Mouse (Mus musculus): ENCODE results near the gene Syt1.

GRCm38 (mm10) chr10:108517076-108517475 is 493.7 kb downstream of the Syt1 start:
- no peak for TF ChIP-seq POLR2A (IDR thresholded peaks at IDR 0.05; ENCODE audit: borderline replicate concordance, extremely low read depth, insufficient read depth, insufficient read length, poor library complexity, severe bottlenecking)
- TF ChIP-seq CTCF (IDR thresholded peaks at IDR 0.05; ENCODE audit: borderline replicate concordance, extremely low read depth, insufficient read depth, insufficient read length): no peak
